ENCODE assay signal across 23 mouse cellular contexts in the genomic region with DNA sequence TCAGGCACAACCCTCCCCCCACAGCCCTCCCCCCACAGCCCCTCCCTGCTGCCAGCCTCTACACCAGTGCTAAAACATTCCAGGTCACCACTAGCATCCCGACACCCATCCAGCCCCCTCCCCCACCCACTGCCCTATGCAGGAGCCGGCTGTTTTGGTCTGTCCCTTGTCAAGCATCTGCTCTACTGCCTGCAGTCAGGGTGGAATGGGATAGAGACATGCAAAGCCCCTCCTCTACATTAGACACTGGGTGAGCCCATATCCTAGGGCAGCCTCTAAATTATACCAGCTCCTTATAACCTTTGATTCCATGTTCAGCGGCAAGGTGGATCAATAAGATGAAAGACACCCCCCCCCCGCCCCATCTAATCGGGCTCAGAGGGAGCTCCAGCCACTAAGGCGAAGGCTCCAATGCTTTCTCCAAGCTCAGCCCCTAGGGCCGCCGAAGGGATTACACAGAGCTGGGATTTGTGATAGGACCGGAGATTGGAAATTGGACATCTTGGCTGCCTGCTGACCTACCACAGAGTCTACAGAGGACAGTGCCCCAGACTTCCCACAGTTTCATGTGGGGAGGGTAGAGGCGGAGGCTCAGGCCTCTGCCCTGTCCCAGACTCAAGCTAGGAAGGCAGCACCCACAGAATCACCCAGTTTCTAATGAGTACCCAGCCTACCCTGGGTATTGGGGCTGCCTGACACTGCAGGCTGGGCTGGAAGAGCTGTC. TPM values are rescaled to one million over a fixed set of nuclear protein-coding genes. Genes with fewer than 3 reads are reported as not detected.
A peak's percentile ranks its signal among the peaks of the same experiment; 100 is the strongest.
DNase-seq lines count a peak whose midpoint lies in the region; ATAC-seq lines count a peak whose summit lies in the region.
"Had no signal": no experiment of that assay in that cellular context is flagged by ENCODE, and none has a peak within 500 bp of the region (broad histone marks: within the 10 kb centered on the region; RNA-seq: fewer than 3 reads in every experiment).

No protein-coding gene starts in this region.

- no peak overlapping the region for H3K4me3 ChIP-seq in hindbrain, embryonic 10.5 days
- H3K4me3 ChIP-seq in hindbrain, embryonic 16.5 days (ENCODE audit: low read length), result no peak overlapping the region
- no peak overlapping the region for H3K4me3 ChIP-seq in midbrain, embryonic 16.5 days (ENCODE audit: low read depth, low read length)
- H3K4me3 ChIP-seq: embryonic facial prominence, embryonic 12.5 days; heart, adult 2 months; hindbrain, embryonic 15.5 days; intestine, embryonic 15.5 days; limb, embryonic 15.5 days; myocyte; neural tube, embryonic 13.5 days had no signal

- peak overlapping the region; percentile 1; the same call in 1 of the 2 replicates for H3K27ac ChIP-seq in hindbrain, embryonic 10.5 days
- no peak overlapping the region for H3K27ac ChIP-seq in hindbrain, embryonic 16.5 days (ENCODE audit: low read depth, low read length)
- H3K27ac ChIP-seq in midbrain, embryonic 16.5 days (ENCODE audit: low read length), result peak overlapping the region; percentile 61
- H3K27ac ChIP-seq: embryonic facial prominence, embryonic 12.5 days; heart, adult 2 months; hindbrain, embryonic 15.5 days; intestine, embryonic 15.5 days; limb, embryonic 15.5 days; liver, embryonic 14.5 days; neural tube, embryonic 13.5 days had no signal

- peaks cover 60% of the 10 kb centered on the region for H3K36me3 ChIP-seq in hindbrain, embryonic 10.5 days
- peaks cover 14% of the 10 kb centered on the region for H3K36me3 ChIP-seq in hindbrain, embryonic 16.5 days (ENCODE audit: control insufficient read depth, insufficient read depth, low read length)
- peaks cover 15% of the 10 kb centered on the region; the same call in 1 of the 2 replicates for H3K36me3 ChIP-seq in midbrain, embryonic 16.5 days (ENCODE audit: control insufficient read depth, insufficient read depth, low read length)

- no peaks in the 10 kb centered on the region for H3K9me3 ChIP-seq in hindbrain, embryonic 10.5 days
- H3K9me3 ChIP-seq in hindbrain, embryonic 16.5 days (ENCODE audit: control insufficient read depth, low read length), result no peaks in the 10 kb centered on the region
- H3K9me3 ChIP-seq in midbrain, embryonic 16.5 days (replicated peaks; ENCODE audit: control insufficient read depth, low read length, poor library complexity, severe bottlenecking), result no peaks in the 10 kb centered on the region
- H3K9me3 ChIP-seq: embryonic facial prominence, embryonic 12.5 days; hindbrain, embryonic 15.5 days; intestine, embryonic 15.5 days; limb, embryonic 15.5 days; neural tube, embryonic 13.5 days had no signal

- WGBS in hindbrain, embryonic 10.5 days, result 74% methylated on average over 10 of the region's 10 CpGs
- 63% methylated on average over 10 of the region's 10 CpGs for WGBS in hindbrain, embryonic 16.5 days
- WGBS in midbrain, embryonic 16.5 days, result 37% methylated on average over 10 of the region's 10 CpGs

- peaks cover 35% of the 10 kb centered on the region for H3K27me3 ChIP-seq in hindbrain, embryonic 10.5 days (ENCODE audit: insufficient read depth, poor library complexity, severe bottlenecking)
- H3K27me3 ChIP-seq in hindbrain, embryonic 16.5 days (replicated peaks; ENCODE audit: control insufficient read depth, insufficient read depth, low read length), result 0 out of 2 replicates have a peak, but pooled peaks cover 2% of the 10 kb centered on the region
- H3K27me3 ChIP-seq in midbrain, embryonic 16.5 days (ENCODE audit: control insufficient read depth, insufficient read depth, low read depth, low read length), result no peaks in the 10 kb centered on the region
- H3K27me3 ChIP-seq: hindbrain, embryonic 15.5 days; intestine, embryonic 15.5 days; limb, embryonic 15.5 days had no signal

- DNase-seq in hindbrain, embryonic 10.5 days (ENCODE audit: low spot score), result no peak
- peak; percentile 45 for DNase-seq in cerebellum, adult 8-10 months
- peak; percentile 58 for DNase-seq in cerebellum, postnatal 25 days
- no peak for DNase-seq in thymus, postnatal 4 days
- DNase-seq in frontal cortex, adult 2 months (ENCODE audit: extremely low spot score in 1 of 2, low spot score in 1 of 2), result no peak
- DNase-seq: adrenal gland, adult 2 months; gastrocnemius, postnatal 14 days; heart, adult 2 months; heart, postnatal 36 days; kidney, adult 8-10 months; kidney, postnatal 14 days; left cerebral cortex, postnatal 4 days; lung, embryonic 14.5 days; spleen, adult 18-20 months had no signal

- no peak overlapping the region for H3K4me2 ChIP-seq in hindbrain, embryonic 16.5 days (ENCODE audit: low read length)
- H3K4me2 ChIP-seq in midbrain, embryonic 16.5 days (ENCODE audit: low read length), result no peak overlapping the region
- H3K4me2 ChIP-seq: embryonic facial prominence, embryonic 12.5 days; hindbrain, embryonic 15.5 days; intestine, embryonic 15.5 days; limb, embryonic 15.5 days; lung, embryonic 14.5 days; neural tube, embryonic 13.5 days had no signal

- no peak for ATAC-seq in hindbrain, embryonic 16.5 days
- ATAC-seq in midbrain, embryonic 16.5 days, result no peak
- ATAC-seq: intestine, embryonic 15.5 days had no signal

- H3K4me1 ChIP-seq in hindbrain, embryonic 10.5 days (replicated peaks), result peaks cover 62% of the 10 kb centered on the region
- H3K4me1 ChIP-seq in hindbrain, embryonic 16.5 days (ENCODE audit: control insufficient read depth, insufficient read depth, low read depth, low read length), result peaks cover 21% of the 10 kb centered on the region
- H3K4me1 ChIP-seq in midbrain, embryonic 16.5 days (ENCODE audit: control insufficient read depth, insufficient read depth, low read length), result peaks cover 21% of the 10 kb centered on the region

- H3K9ac ChIP-seq in hindbrain, embryonic 16.5 days (ENCODE audit: low read depth, low read length), result no peak overlapping the region
- no peak overlapping the region for H3K9ac ChIP-seq in midbrain, embryonic 16.5 days (ENCODE audit: low read depth, low read length)
- H3K9ac ChIP-seq: embryonic facial prominence, embryonic 12.5 days; hindbrain, embryonic 15.5 days; intestine, embryonic 15.5 days; limb, embryonic 15.5 days; liver, embryonic 14.5 days; lung, embryonic 14.5 days; neural tube, embryonic 13.5 days had no signal

RNA-seq across cellular contexts. Expression of a gene that starts 26.4 kb away (rescaled TPM):
- polyA plus RNA-seq in hindbrain, embryonic 10.5 days (2016; fragmentation: Nextera tagmentation; extraction: Ambion mirVana), result 0.46 and 0.48 TPM in 2 replicates
- 0.91 and 1.3 TPM in 2 replicates for polyA plus RNA-seq in hindbrain, embryonic 16.5 days (2015; fragmentation: Nextera tagmentation; extraction: Ambion mirVana)
- polyA plus RNA-seq in midbrain, embryonic 16.5 days (2015; fragmentation: Nextera tagmentation; extraction: Ambion mirVana), result 0.57 and 0.92 TPM in 2 replicates
- 1.9 and 2.5 TPM in 2 replicates for polyA plus RNA-seq in frontal cortex, adult 2 months (2012; rRNA removed)
- polyA plus RNA-seq: myocyte had no signal

RNA-seq across cellular contexts. Expression of a gene that starts 54.8 kb away (rescaled TPM):
- polyA plus RNA-seq in hindbrain, embryonic 10.5 days (2016; fragmentation: Nextera tagmentation; extraction: Ambion mirVana), result 5.3 and 7.7 TPM in 2 replicates
- 15.1 and 20.5 TPM in 2 replicates for polyA plus RNA-seq in hindbrain, embryonic 16.5 days (2015; fragmentation: Nextera tagmentation; extraction: Ambion mirVana)
- 18.4 and 21.2 TPM in 2 replicates for polyA plus RNA-seq in midbrain, embryonic 16.5 days (2015; fragmentation: Nextera tagmentation; extraction: Ambion mirVana)
- 188 and 191 TPM in 2 replicates for polyA plus RNA-seq in frontal cortex, adult 2 months (2012; rRNA removed)

Comparison
In these comparisons a context has a peak if more than half of its experiments do, and no peak if none do; other contexts are left out.
1. DNase-seq: peak in cerebellum, adult 8-10 months (single experiment) and cerebellum, postnatal 25 days (2 of 2); none in hindbrain, embryonic 10.5 days (single experiment), thymus, postnatal 4 days (single experiment) and frontal cortex, adult 2 months (0 of 2).